Mouse (Mus musculus) liver, embryonic 14.5 days (tissue): ENCODE measurements around the gene Trabd2b. TPM values are rescaled to one million over a fixed set of nuclear protein-coding genes. Genes with fewer than 3 reads are reported as not detected.

Experiments
- ATAC-seq: fragments of 200-750 bp; cut with Nextera tagmentation; 2 replicates; pipeline ENCODE4 v1.8.0; 2017; ENCODE audit warnings: moderate number of reproducible peaks, mild to moderate bottlenecking, moderate library complexity; ENCODE audit not compliant: insufficient read depth
- DNase-seq, 3 experiments: peaks; one replicate each; pipeline ENCODE4 v3.0.0-alpha.2; 2012 to 2013; ENCODE audit warnings: low read depth in 3 of 3, low spot score in 3 of 3
- H3K27ac ChIP-seq: fragments of 300-500 bp; sonication (generic); 2 replicates; pipeline ENCODE4 v1.5.1; 2014; ENCODE audit warnings: moderate library complexity, mild to moderate bottlenecking, control low read depth, inconsistent platforms
- H3K27me3 ChIP-seq: fragments of 300-500 bp; sonication (generic); 2 replicates; pipeline ENCODE4 v1.6.1; 2014; ENCODE audit warnings: mild to moderate bottlenecking, low read length, moderate library complexity; ENCODE audit not compliant: control insufficient read depth, insufficient read depth
- H3K36me3 ChIP-seq: fragments of 300-500 bp; sonication (generic); replicated peaks from 2 replicates; pipeline ENCODE4 v1.6.1; 2014; ENCODE audit warnings: low read depth; ENCODE audit not compliant: control insufficient read depth, insufficient read depth
- H3K4me1 ChIP-seq, 2 experiments: fragments of 200-500 bp in 1 of 2; fragments of 300-500 bp in 1 of 2; sonication (generic) in 1 of 2; replicated peaks; 2 replicates each; pipeline ENCODE4 v1.6.1; 2012 to 2014; ENCODE audit warnings: antibody characterized with exemption in 1 of 2, inconsistent platforms in 1 of 2, low read length in 1 of 2; ENCODE audit not compliant: control insufficient read depth in 2 of 2, insufficient read depth in 2 of 2
- H3K4me2 ChIP-seq: fragments of 300-500 bp; sonication (generic); 2 replicates; pipeline ENCODE4 v1.6.1; 2014; ENCODE audit warnings: low read depth, mild to moderate bottlenecking, control low read depth, moderate library complexity
- H3K4me3 ChIP-seq, 2 experiments: fragments of 200-500 bp in 1 of 2; fragments of 300-500 bp in 1 of 2; sonication (generic) in 1 of 2; 2 replicates each; pipeline ENCODE4 v1.5.1; 2012 to 2014; ENCODE audit warnings: low read depth in 2 of 2, low read length in 2 of 2, mild to moderate bottlenecking in 2 of 2, control low read depth in 1 of 2, inconsistent platforms in 1 of 2, moderate library complexity in 1 of 2; ENCODE audit not compliant: insufficient read depth in 1 of 2
- H3K9ac ChIP-seq: fragments of 300-500 bp; sonication (generic); replicated peaks from 2 replicates; pipeline ENCODE4 v1.6.1; 2014; ENCODE audit warnings: mild to moderate bottlenecking, control low read depth, moderate library complexity
- H3K9me3 ChIP-seq: fragments of 300-500 bp; sonication (generic); 2 replicates; pipeline ENCODE4 v1.6.1; 2016; ENCODE audit warnings: low read length, mixed read lengths; ENCODE audit not compliant: control insufficient read depth
- CTCF ChIP-seq: IDR thresholded peaks from 2 replicates; pipeline ENCODE4 v1.5.1; 2016; ENCODE audit warnings: antibody characterized with exemption, low read depth, control low read depth
- EP300 ChIP-seq: IDR thresholded peaks from 2 replicates; pipeline ENCODE4 v1.6.1; 2016; ENCODE audit warnings: antibody characterized with exemption, low read depth
- WGBS: fragments of 180-500 bp; shearing (Covaris S2); extraction: QIAGEN DNeasy Blood & Tissue Kit; methylation state at CpG from one replicate; pipeline ENCODE4 v1.1.7; 2014; ENCODE audit not compliant: insufficient replicate concordance; 5-methylcytosine and 5-hydroxymethylcytosine counted together
- polyA plus RNA-seq, 2 experiments: library from polyadenylated mRNA; depleted of rRNA in 1 of 2; stranded (reverse) in 1 of 2; unstranded in 1 of 2; fragments of >200 nt; fragmentation: Nextera tagmentation in 1 of 2; extraction: Ambion mirVana in 1 of 2; gene quantifications; 2 replicates each; pipeline versions ENCODE4 v1.2.1 to v1.2.3; 2012 to 2014

The Trabd2b gene
- polyA plus RNA-seq, 2 experiments: 0.04 to 0.09 TPM

- 53% methylated on average over 4 of the region's 4 CpGs for WGBS
Measured at GRCm38 (mm10) chr4:114365000-114365399, 41.5 kb upstream of the Trabd2b start.

DNA sequence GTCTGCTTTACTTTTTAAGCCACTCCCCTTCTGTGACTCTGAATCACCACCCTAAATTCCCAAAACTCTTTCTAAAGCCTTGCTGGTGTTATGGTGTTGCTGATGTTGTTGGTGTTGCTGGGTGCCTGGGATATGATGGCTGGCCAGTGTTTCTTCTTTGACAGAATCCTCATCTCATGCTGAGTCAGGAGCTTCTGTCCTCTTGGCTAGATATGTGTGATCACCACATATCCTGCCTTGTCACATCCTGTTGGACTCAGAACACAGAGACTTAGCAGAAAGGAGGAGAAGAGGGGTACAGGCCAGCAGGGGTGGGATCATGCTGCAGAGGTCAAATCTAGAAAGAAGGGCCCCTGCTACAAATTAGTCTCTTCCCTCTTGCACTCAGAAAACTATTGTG, 40.9 kb upstream of the Trabd2b start:
- H3K27ac ChIP-seq: no peak overlapping the region
- TF ChIP-seq CTCF (no peak), EP300 (no peak)
- no peak overlapping the region for H3K4me3 ChIP-seq
- ATAC-seq (no peak), DNase-seq (no peak)
- no peak overlapping the region for H3K4me2 ChIP-seq
- H3K27me3 ChIP-seq: no peaks in the 10 kb centered on the region
- H3K9me3 ChIP-seq: no peaks in the 10 kb centered on the region
- no peaks in the 10 kb centered on the region for H3K36me3 ChIP-seq
- no peaks in the 10 kb centered on the region for H3K4me1 ChIP-seq
- no peak overlapping the region for H3K9ac ChIP-seq

More at GRCm38 (mm10) chr4:114365000-114365399, 41.5 kb upstream of the Trabd2b start:
- ATAC-seq: no peak
- Histone ChIP-seq H3K4me3 (no peak overlapping the region), H3K9me3 (no peaks in the 10 kb centered on the region), H3K27me3 (no peaks in the 10 kb centered on the region), H3K4me2 (no peak overlapping the region), H3K9ac (no peak overlapping the region), H3K36me3 (no peaks in the 10 kb centered on the region), H3K27ac (no peak overlapping the region), H3K4me1 (no peaks in the 10 kb centered on the region)
- TF ChIP-seq CTCF (no peak), EP300 (no peak)
- no peak for DNase-seq

DNA sequence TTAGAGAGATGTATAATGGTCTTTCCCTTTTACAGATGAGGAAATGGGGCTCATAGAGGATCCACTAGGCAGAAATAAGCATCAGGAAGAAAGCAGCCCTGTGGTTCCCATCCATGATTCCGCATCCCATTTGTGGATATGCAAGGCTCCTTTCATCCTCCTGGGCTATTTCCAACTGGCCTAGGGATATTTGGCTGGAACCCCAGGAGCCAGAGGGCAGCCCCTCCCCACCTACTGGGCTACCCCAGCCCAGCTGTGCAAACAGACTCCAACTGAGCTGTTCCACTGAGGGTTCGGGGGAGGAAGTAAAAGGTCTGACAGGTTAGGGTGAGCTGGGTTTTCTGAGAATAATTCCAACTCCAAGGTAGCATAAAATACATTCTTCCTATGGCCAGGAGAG, 39.5 kb upstream of the Trabd2b start:
- no peaks in the 10 kb centered on the region for H3K4me1 ChIP-seq
- DNase-seq (no peak), ATAC-seq (no peak)
- H3K4me2 ChIP-seq: no peak overlapping the region
- no peaks in the 10 kb centered on the region for H3K9me3 ChIP-seq
- H3K27ac ChIP-seq: no peak overlapping the region
- TF ChIP-seq EP300 (no peak), CTCF (no peak)
- no peaks in the 10 kb centered on the region for H3K27me3 ChIP-seq
- 54% methylated on average over 2 of the region's 2 CpGs for WGBS
- H3K4me3 ChIP-seq: no peak overlapping the region
- no peak overlapping the region for H3K9ac ChIP-seq
- H3K36me3 ChIP-seq: no peaks in the 10 kb centered on the region

- Histone ChIP-seq H3K4me3 (no peak overlapping the region), H3K4me2 (no peak overlapping the region), H3K4me1 (no peaks in the 10 kb centered on the region), H3K27me3 (no peaks in the 10 kb centered on the region), H3K36me3 (no peaks in the 10 kb centered on the region), H3K9me3 (no peaks in the 10 kb centered on the region), H3K9ac (no peak overlapping the region), H3K27ac (no peak overlapping the region)
- no peak for ATAC-seq
- TF ChIP-seq CTCF (no peak), EP300 (no peak)
- DNase-seq: no peak
- 51% methylated on average over 7 of the region's 7 CpGs for WGBS
Measured at GRCm38 (mm10) chr4:114367840-114368239, 38.7 kb upstream of the Trabd2b start.

GRCm38 (mm10) chr4:114369591-114369990, 36.9 kb upstream of the Trabd2b start:
- no peak for ATAC-seq
- Histone ChIP-seq H3K4me1 (no peaks in the 10 kb centered on the region), H3K9ac (no peak overlapping the region), H3K4me2 (no peak overlapping the region), H3K36me3 (no peaks in the 10 kb centered on the region), H3K27me3 (no peaks in the 10 kb centered on the region), H3K27ac (no peak overlapping the region), H3K9me3 (no peaks in the 10 kb centered on the region), H3K4me3 (no peak overlapping the region)
- no peak for DNase-seq
- TF ChIP-seq CTCF (no peak), EP300 (no peak)
- WGBS: 48% methylated on average over 2 of the region's 2 CpGs
